Mouse (Mus musculus) neural tube, embryonic 11.5 days (tissue): ENCODE measurements around the gene Ssr3. TPM values are rescaled to one million over a fixed set of nuclear protein-coding genes. Genes with fewer than 3 reads are reported as not detected.

ENCODE experiments used
- ATAC-seq: fragments of 200-750 bp; cut with Nextera tagmentation; 2 replicates; pipeline ENCODE4 v1.8.0; 2017; ENCODE audit warnings: moderate number of reproducible peaks, mild to moderate bottlenecking, moderate TSS enrichment, moderate library complexity; ENCODE audit not compliant: insufficient read depth, low FRiP score, low TSS enrichment
- DNase-seq: peaks from one replicate; pipeline ENCODE4 v3.0.0-alpha.2; 2015; ENCODE audit warnings: low spot score
- H3K27ac ChIP-seq: fragments of 300-500 bp; sonication (generic); 2 replicates; pipeline ENCODE4 v1.5.1; 2014; ENCODE audit warnings: low read depth, mild to moderate bottlenecking, low read length
- H3K27me3 ChIP-seq: fragments of 300-500 bp; sonication (generic); 2 replicates; pipeline ENCODE4 v1.6.1; 2014; ENCODE audit warnings: mild to moderate bottlenecking, low read length, mixed read lengths; ENCODE audit not compliant: control insufficient read depth, insufficient read depth
- H3K36me3 ChIP-seq: fragments of 300-500 bp; sonication (generic); 2 replicates; pipeline ENCODE4 v1.6.1; 2014; ENCODE audit warnings: mild to moderate bottlenecking, low read length, moderate library complexity, mixed read lengths; ENCODE audit not compliant: control insufficient read depth, insufficient read depth
- H3K4me1 ChIP-seq: fragments of 300-500 bp; sonication (generic); 2 replicates; pipeline ENCODE4 v1.6.1; 2014; ENCODE audit warnings: low read length, mixed read lengths; ENCODE audit not compliant: control insufficient read depth, insufficient read depth
- H3K4me2 ChIP-seq: fragments of 300-500 bp; sonication (generic); 2 replicates; pipeline ENCODE4 v1.6.1; 2014; ENCODE audit warnings: low read depth, mild to moderate bottlenecking, moderate library complexity
- H3K4me3 ChIP-seq: fragments of 300-500 bp; sonication (generic); 2 replicates; pipeline ENCODE4 v1.5.1; 2014; ENCODE audit warnings: low read depth, low read length
- H3K9ac ChIP-seq: fragments of 300-500 bp; sonication (generic); 2 replicates; pipeline ENCODE4 v1.6.1; 2014; ENCODE audit warnings: mild to moderate bottlenecking, low read length
- H3K9me3 ChIP-seq: fragments of 300-500 bp; sonication (generic); 2 replicates; pipeline ENCODE4 v1.6.1; 2016; ENCODE audit warnings: low read length; ENCODE audit not compliant: control insufficient read depth
- WGBS: fragments of 180-500 bp; shearing (Covaris S2); extraction: QIAGEN DNeasy Blood & Tissue Kit; methylation state at CpG from one replicate; pipeline ENCODE4 v1.1.7; 2014; 5-methylcytosine and 5-hydroxymethylcytosine counted together
- polyA plus RNA-seq: library from polyadenylated mRNA; unstranded; fragments of >200 nt; fragmentation: Nextera tagmentation; extraction: Ambion mirVana; gene quantifications from 2 replicates; pipeline ENCODE4 v1.2.1, GENCODE M21; 2014

Ssr3 gene
- polyA plus RNA-seq, 1 experiment from 2014 or later, result 269 TPM

- no peaks in the 10 kb centered on the region for H3K9me3 ChIP-seq
- no peak overlapping the region for H3K9ac ChIP-seq
- no peak overlapping the region for H3K4me2 ChIP-seq
- DNase-seq (no peak), ATAC-seq (no peak)
- H3K4me3 ChIP-seq, result no peak overlapping the region
- 93% methylated on average over 3 of the region's 3 CpGs for WGBS
- no peaks in the 10 kb centered on the region for H3K27me3 ChIP-seq
- H3K36me3 ChIP-seq, result peaks cover 4% of the 10 kb centered on the region; the same call in 1 of the 2 replicates
- no peaks in the 10 kb centered on the region for H3K4me1 ChIP-seq
- no peak overlapping the region for H3K27ac ChIP-seq
Measured at GRCm38 (mm10) chr3:65384431-65384830, 8.0 kb downstream of the Ssr3 start.

- no peak overlapping the region for H3K4me3 ChIP-seq
- no peak for DNase-seq
- H3K4me1 ChIP-seq, result no peaks in the 10 kb centered on the region
- H3K9ac ChIP-seq, result no peak overlapping the region
- no peak overlapping the region for H3K27ac ChIP-seq
- WGBS, result 82% methylated on average over 4 of the region's 4 CpGs
- no peaks in the 10 kb centered on the region for H3K9me3 ChIP-seq
- H3K4me2 ChIP-seq, result no peak overlapping the region
- ATAC-seq, result no peak
- peaks cover 5% of the 10 kb centered on the region; the same call in 1 of the 2 replicates for H3K36me3 ChIP-seq
- no peaks in the 10 kb centered on the region for H3K27me3 ChIP-seq
Measured at GRCm38 (mm10) chr3:65381094-65381493, 11.3 kb downstream of the Ssr3 start.

- DNase-seq (peak; percentile 49), ATAC-seq (no peak)
- Histone ChIP-seq H3K27ac (no peak overlapping the region), H3K36me3 (peaks cover 5% of the 10 kb centered on the region; the same call in 1 of the 2 replicates), H3K9ac (no peak overlapping the region), H3K4me2 (no peak overlapping the region), H3K9me3 (no peaks in the 10 kb centered on the region), H3K27me3 (no peaks in the 10 kb centered on the region), H3K4me1 (no peaks in the 10 kb centered on the region), H3K4me3 (no peak overlapping the region)
- 77% methylated on average over 4 of the region's 4 CpGs for WGBS
Measured at GRCm38 (mm10) chr3:65379884-65380539, 12.4 kb downstream of the Ssr3 start.

- H3K4me3 ChIP-seq, result no peak overlapping the region
- peaks cover 5% of the 10 kb centered on the region; the same call in 1 of the 2 replicates for H3K36me3 ChIP-seq
- DNase-seq (no peak), ATAC-seq (no peak)
- H3K9me3 ChIP-seq, result no peaks in the 10 kb centered on the region
- no peak overlapping the region for H3K9ac ChIP-seq
- no peak overlapping the region for H3K4me2 ChIP-seq
- no peaks in the 10 kb centered on the region for H3K27me3 ChIP-seq
- H3K4me1 ChIP-seq, result no peaks in the 10 kb centered on the region
- no peak overlapping the region for H3K27ac ChIP-seq
Measured at GRCm38 (mm10) chr3:65378724-65379123, 13.7 kb downstream of the Ssr3 start.

- Histone ChIP-seq H3K9me3 (no peaks in the 10 kb centered on the region), H3K9ac (no peak overlapping the region), H3K27me3 (no peaks in the 10 kb centered on the region), H3K4me3 (no peak overlapping the region), H3K27ac (no peak overlapping the region), H3K36me3 (peaks cover 8% of the 10 kb centered on the region; the same call in 1 of the 2 replicates), H3K4me2 (no peak overlapping the region), H3K4me1 (no peaks in the 10 kb centered on the region)
- no peak for ATAC-seq
- WGBS, result 80% methylated on average over 3 of the region's 3 CpGs
- no peak for DNase-seq
Measured at GRCm38 (mm10) chr3:65374729-65375128, 17.7 kb downstream of the Ssr3 start.

GRCm38 (mm10) chr3:65373594-65374182 is 18.7 kb downstream of the Ssr3 start:
- Histone ChIP-seq H3K4me3 (no peak overlapping the region), H3K27ac (no peak overlapping the region), H3K36me3 (peaks cover 8% of the 10 kb centered on the region; the same call in 1 of the 2 replicates), H3K4me1 (no peaks in the 10 kb centered on the region), H3K9ac (no peak overlapping the region), H3K27me3 (no peaks in the 10 kb centered on the region), H3K4me2 (no peak overlapping the region), H3K9me3 (no peaks in the 10 kb centered on the region)
- WGBS, result 87% methylated on average over 5 of the region's 5 CpGs
- no peak for DNase-seq
- no peak for ATAC-seq

- Histone ChIP-seq H3K9ac (no peak overlapping the region), H3K4me1 (no peaks in the 10 kb centered on the region), H3K4me3 (no peak overlapping the region), H3K36me3 (peaks cover 8% of the 10 kb centered on the region; the same call in 1 of the 2 replicates), H3K4me2 (no peak overlapping the region), H3K27me3 (no peaks in the 10 kb centered on the region), H3K9me3 (no peaks in the 10 kb centered on the region), H3K27ac (no peak overlapping the region)
- WGBS, result 93% methylated on average over 4 of the region's 4 CpGs
- ATAC-seq (no peak), DNase-seq (no peak)
Measured at GRCm38 (mm10) chr3:65372552-65372951, 19.9 kb downstream of the Ssr3 start.

GRCm38 (mm10) chr3:65367944-65368343 is 24.5 kb downstream of the Ssr3 start:
- DNase-seq, result no peak
- 0 out of 2 replicates have a peak, but pooled peaks cover 3% of the 10 kb centered on the region for H3K36me3 ChIP-seq
- ATAC-seq, result no peak
- no peaks in the 10 kb centered on the region for H3K9me3 ChIP-seq
- no peak overlapping the region for H3K4me2 ChIP-seq
- WGBS, result 70% methylated on average over 4 of the region's 4 CpGs
- H3K4me3 ChIP-seq, result no peak overlapping the region
- H3K27ac ChIP-seq, result no peak overlapping the region
- no peaks in the 10 kb centered on the region for H3K4me1 ChIP-seq
- H3K9ac ChIP-seq, result no peak overlapping the region
- no peaks in the 10 kb centered on the region for H3K27me3 ChIP-seq
